Mouse (Mus musculus) Patski (cell line): ENCODE measurements at regions not wholly inside any gene's neighbourhood (a gene's known extent, or its start where the extent isn't known, plus 50 kb on each side); places are given as distances from the start of the nearest gene placed in this dataset.

Experiments used
- ATAC-seq: fragments of 100-300 bp; one replicate; pipeline ENCODE4 v1.8.0; 2021
- CTCF ChIA-PET: fragments of 350-600 bp; sonication (Branson Sonifier 250); formaldehyde crosslinking; loops from one replicate; lab custom pipeline; 2022; ENCODE audit warnings: inconsistent platforms; lab: Charles Lee
- POLR2A ChIA-PET: fragments of 350-600 bp; sonication (Branson Sonifier 250); formaldehyde crosslinking; loops from one replicate; lab custom pipeline; 2022; ENCODE audit warnings: antibody characterized with exemption, inconsistent platforms; lab: Charles Lee
- DNase-seq: peaks from one replicate; pipeline ENCODE4 v3.0.0-alpha.2; 2011; ENCODE audit warnings: low read depth, low spot score
- H3K27me3 ChIP-seq: fragments of 371-371 bp; one replicate; pipeline ENCODE4 v1.5.1; 2021
- CTCF ChIP-seq: fragments of 100-300 bp; IDR thresholded peaks from one replicate; pipeline ENCODE4 v1.5.1; 2021
- in situ Hi-C: fragments of 300-500 bp; cut with MboI; formaldehyde crosslinking; loops from 3 replicates; pipeline ENCODE4 v1.11.1; 2018; ENCODE audit warnings: low pct_unique_long_range_greater_than_20kb, mixed read lengths

DNA sequence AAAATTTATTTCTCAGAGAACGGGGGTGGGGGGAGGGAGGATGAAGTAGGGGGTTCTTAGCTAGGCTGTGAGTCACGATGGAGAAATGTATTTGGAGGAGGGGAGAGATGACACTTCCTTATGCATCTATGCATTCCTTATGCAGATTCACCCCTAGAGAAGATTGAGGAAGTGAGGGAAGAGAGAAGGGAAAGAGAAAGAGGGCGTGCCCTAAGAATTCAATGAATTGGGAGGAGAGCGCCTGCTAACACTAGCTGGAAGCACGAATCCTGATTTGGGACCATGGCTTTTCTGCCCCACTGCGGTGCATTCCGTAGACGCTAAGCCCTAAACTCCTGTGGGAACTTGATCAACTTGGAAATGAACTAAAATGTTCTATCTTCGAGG is 56.1 kb downstream of the Foxi3 start:
- in situ Hi-C loops = loop anchor here (5.0 kb wide), 2 partner anchors 55 to 210 kb away; partner anchors contain the start of gene Foxi3
- DNase-seq (no peak), ATAC-seq (no peak)

GRCm38 (mm10) chr6:71012823-71013461 is 56.6 kb downstream of the Foxi3 start:
- in situ Hi-C loops = loop anchor here (5.0 kb wide), 2 partner anchors 56 to 211 kb away; partner anchors contain the start of gene Foxi3
- ChIA-PET POLR2A (no interaction called here), CTCF (interaction anchor here (1.1 to 2.0 kb wide), 4 partner anchors 12 to 209 kb away, joined by 3 to 6 read pairs (median 4); no protein-coding TSS in a partner anchor)
- ATAC-seq (peak; percentile 86), DNase-seq (no peak)
- H3K27me3 ChIP-seq = peaks cover 9% of the 10 kb centered on the region
- peak; percentile 85 for TF ChIP-seq CTCF

More for the DNA sequence above, 56.1 kb downstream of the Foxi3 start:
- ChIA-PET POLR2A (no interaction called here), CTCF (interaction anchor here (1.7 to 2.0 kb wide), 2 partner anchors 13 to 113 kb away, joined by 4 to 6 read pairs; no protein-coding TSS in a partner anchor)
- no peak for TF ChIP-seq CTCF
- H3K27me3 ChIP-seq = peaks cover 9% of the 10 kb centered on the region

- in situ Hi-C loops = no loop called here
- POLR2A ChIA-PET = no interaction called here
- DNase-seq (no peak), ATAC-seq (no peak)
- CTCF ChIA-PET = interaction anchor here (1.3 kb wide), 1 partner anchor 10 kb away, joined by 4 read pairs; no protein-coding TSS in a partner anchor
- H3K27me3 ChIP-seq = peaks cover 9% of the 10 kb centered on the region
- TF ChIP-seq CTCF = peak; percentile 40
Measured at GRCm38 (mm10) chr6:71016388-71016787, 60.1 kb downstream of the Foxi3 start.

DNA sequence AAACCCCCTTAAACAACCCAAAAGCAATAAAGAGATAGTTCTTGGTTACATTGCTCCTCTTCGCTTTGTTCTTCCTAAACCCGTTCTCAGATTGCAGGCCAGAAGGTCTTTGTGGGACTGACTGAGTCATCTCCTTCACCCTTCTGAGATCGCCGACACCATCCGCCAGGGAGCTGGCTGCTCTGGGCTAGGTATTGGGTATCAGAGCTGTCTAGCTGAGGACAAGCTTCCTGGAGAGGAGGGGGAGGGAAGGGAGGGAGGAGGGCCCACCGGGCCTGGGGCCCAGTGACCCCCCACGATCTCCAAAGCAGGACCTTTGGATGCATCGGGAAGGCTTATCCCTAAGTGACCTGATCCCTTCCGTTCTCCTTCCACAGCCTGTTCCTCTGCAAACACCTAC is 65.0 kb downstream of the Foxi3 start:
- DNase-seq = no peak
- in situ Hi-C loops = no loop called here
- H3K27me3 ChIP-seq = no peaks in the 10 kb centered on the region
- POLR2A ChIA-PET = no interaction called here
- CTCF ChIA-PET = no interaction called here
- no peak for TF ChIP-seq CTCF
- no peak for ATAC-seq

DNA sequence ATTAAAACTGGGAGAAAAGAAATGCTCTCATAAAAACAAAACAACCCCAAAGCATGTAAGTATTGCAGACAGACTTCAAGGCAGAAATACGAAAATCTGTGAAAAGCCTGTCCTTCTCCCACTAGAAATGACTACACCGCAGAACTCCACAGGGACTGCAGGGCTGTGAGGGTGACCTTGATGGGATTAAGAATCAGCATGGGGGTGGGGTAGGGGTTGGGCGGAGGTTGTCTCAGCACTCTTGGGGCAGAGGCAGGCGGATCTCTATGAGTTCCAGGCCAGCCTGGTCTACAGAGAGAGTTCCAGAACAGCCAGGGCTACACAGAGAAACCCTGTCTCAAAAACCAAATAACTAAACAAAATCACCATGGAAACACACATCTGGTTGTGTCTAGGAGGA is 69.1 kb downstream of the Foxi3 start:
- POLR2A ChIA-PET = no interaction called here
- CTCF ChIA-PET = interaction anchor here (2.6 kb wide), 1 partner anchor 13 kb away, joined by 6 read pairs; no protein-coding TSS in a partner anchor
- DNase-seq = no peak
- H3K27me3 ChIP-seq = no peaks in the 10 kb centered on the region
- ATAC-seq = no peak
- TF ChIP-seq CTCF = no peak
- in situ Hi-C loops = loop anchor here (5.0 kb wide), 1 partner anchor 102 kb away; no protein-coding TSS in a partner anchor

GRCm38 (mm10) chr6:71029663-71030062 is 73.3 kb downstream of the Foxi3 start:
- DNase-seq (no peak), ATAC-seq (peak; percentile 54)
- in situ Hi-C loops = loop anchor here (5.0 kb wide), 1 partner anchor 98 kb away; no protein-coding TSS in a partner anchor
- TF ChIP-seq CTCF = no peak
- no peaks in the 10 kb centered on the region for H3K27me3 ChIP-seq
- ChIA-PET POLR2A (no interaction called here), CTCF (interaction anchor here (0.7 kb wide), 1 partner anchor 81 kb away, joined by 3 read pairs; no protein-coding TSS in a partner anchor)

GRCm38 (mm10) chr6:71030541-71030940 is 74.2 kb downstream of the Foxi3 start:
- CTCF ChIA-PET = interaction anchor here (0.7 to 1.7 kb wide), 3 partner anchors 80 to 94 kb away, joined by 3 to 5 read pairs (median 4); no protein-coding TSS in a partner anchor
- ATAC-seq (no peak), DNase-seq (no peak)
- peak; percentile 66 for TF ChIP-seq CTCF
- in situ Hi-C loops = no loop called here
- POLR2A ChIA-PET = no interaction called here
- H3K27me3 ChIP-seq = no peaks in the 10 kb centered on the region

- POLR2A ChIA-PET = no interaction called here
- TF ChIP-seq CTCF = no peak
- in situ Hi-C loops = no loop called here
- no peak for DNase-seq
- ATAC-seq = no peak
- CTCF ChIA-PET = no interaction called here
- H3K27me3 ChIP-seq = no peaks in the 10 kb centered on the region
Measured at GRCm38 (mm10) chr6:71044241-71044640, 87.9 kb downstream of the Foxi3 start.

DNA sequence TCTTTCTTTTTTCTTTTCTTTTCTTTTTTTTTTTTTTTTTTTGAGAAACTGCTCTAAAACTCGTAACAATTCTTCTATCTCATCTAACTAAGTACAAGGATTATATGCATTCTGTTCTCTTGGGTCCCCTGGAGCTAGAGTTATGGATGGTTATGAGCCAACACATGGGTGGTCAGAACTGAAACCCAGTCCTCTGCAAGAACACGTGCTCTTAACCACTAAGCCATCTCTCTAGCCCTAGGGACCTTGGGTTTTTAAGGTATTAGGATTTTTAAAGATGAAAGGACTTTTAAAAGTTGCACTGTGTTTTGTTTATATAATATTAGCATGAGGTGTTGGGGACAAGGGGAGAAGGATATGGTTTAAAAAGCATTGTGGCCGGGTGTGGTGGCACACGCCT is 88.9 kb downstream of the Foxi3 start:
- ChIA-PET POLR2A (no interaction called here), CTCF (no interaction called here)
- ATAC-seq = no peak

GRCm38 (mm10) chr6:71048199-71049094 is 92.1 kb downstream of the Foxi3 start:
- TF ChIP-seq CTCF = no peak
- ATAC-seq (no peak), DNase-seq (no peak)
- in situ Hi-C loops = no loop called here
- no peaks in the 10 kb centered on the region for H3K27me3 ChIP-seq
- CTCF ChIA-PET = no interaction called here
- POLR2A ChIA-PET = no interaction called here

More for the DNA sequence above, 88.9 kb downstream of the Foxi3 start:
- no peak for TF ChIP-seq CTCF
- in situ Hi-C loops = no loop called here
- no peak for DNase-seq
- H3K27me3 ChIP-seq = no peaks in the 10 kb centered on the region
